Mouse (Mus musculus): Measurements from ENCODE around the gene Ubald1. TPM values are rescaled to one million over a fixed set of nuclear protein-coding genes. Genes with fewer than 3 reads are reported as not detected.

Gene Ubald1
- polyA plus RNA-seq, 1 experiment: 65.6 TPM

DNA sequence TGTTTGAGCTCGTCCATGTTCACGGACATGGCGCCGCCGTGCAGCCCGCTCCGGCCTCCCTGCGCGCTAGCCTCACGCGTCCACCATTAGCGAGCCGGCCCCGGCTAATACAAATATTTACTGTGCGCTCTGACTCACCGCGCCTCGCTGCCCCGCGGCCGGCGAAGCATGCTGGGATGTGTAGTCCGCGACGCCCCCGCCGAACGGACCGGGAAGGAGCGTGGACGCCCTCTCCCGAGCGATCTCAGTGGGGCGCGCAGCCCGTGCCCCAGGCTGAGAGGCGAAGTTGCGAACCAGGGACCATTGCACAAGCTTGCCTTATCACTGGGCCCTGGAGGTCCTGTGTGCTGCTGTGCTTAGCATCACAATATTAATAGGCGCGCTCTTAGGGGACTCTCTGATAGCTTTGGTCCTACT is 399 bp downstream of the Ubald1 start:
- DNase-seq (ENCODE audit: low read depth in 1 of 2, low spot score in 2 of 2): peak; percentile 56 to 86
- H3K27me3 ChIP-seq (ENCODE audit: control insufficient read depth, insufficient read depth, low read length): no peaks in the 10 kb centered on the region
- peak overlapping the region; percentile 97 for H3K27ac ChIP-seq (ENCODE audit: insufficient read depth, low read length)
- 1% methylated on average over 40 of the region's 40 CpGs for WGBS
- H3K4me3 ChIP-seq (ENCODE audit: extremely low read depth, insufficient read depth, insufficient read length): peak overlapping the region; percentile 96
- TF ChIP-seq POLR2A (IDR thresholded peaks at IDR 0.05; ENCODE audit: low read depth, low read length) (peak; percentile 57), CTCF (IDR thresholded peaks at IDR 0.05; ENCODE audit: extremely low read depth, insufficient read depth, insufficient read length, insufficient replicate concordance) (no peak)
- H3K4me1 ChIP-seq (ENCODE audit: control insufficient read depth, insufficient read depth, insufficient read length): peaks cover 14% of the 10 kb centered on the region; the same call in 1 of the 2 replicates
- H3K36me3 ChIP-seq (ENCODE audit: control insufficient read depth, insufficient read depth, low read length): peaks cover 8% of the 10 kb centered on the region; the same call in 1 of the 2 replicates

GRCm38 (mm10) chr16:4879101-4879707 is 911 bp downstream of the Ubald1 start:
- H3K27ac ChIP-seq (ENCODE audit: insufficient read depth, low read length): peak overlapping the region; percentile 97
- H3K27me3 ChIP-seq (ENCODE audit: control insufficient read depth, insufficient read depth, low read length): no peaks in the 10 kb centered on the region
- peak in 1 of 2 experiments; percentile 58 for DNase-seq (ENCODE audit: low read depth in 1 of 2, low spot score in 2 of 2)
- H3K4me3 ChIP-seq (ENCODE audit: extremely low read depth, insufficient read depth, insufficient read length): peak overlapping the region; percentile 96
- H3K36me3 ChIP-seq (ENCODE audit: control insufficient read depth, insufficient read depth, low read length): peaks cover 10% of the 10 kb centered on the region; the same call in 1 of the 2 replicates
- under 1% methylated on average over 42 of the region's 54 CpGs for WGBS
- H3K4me1 ChIP-seq (ENCODE audit: control insufficient read depth, insufficient read depth, insufficient read length): peaks cover 14% of the 10 kb centered on the region; the same call in 1 of the 2 replicates
- TF ChIP-seq POLR2A (IDR thresholded peaks at IDR 0.05; ENCODE audit: low read depth, low read length): no peak
- no peak for TF ChIP-seq CTCF (IDR thresholded peaks at IDR 0.05; ENCODE audit: extremely low read depth, insufficient read depth, insufficient read length, insufficient replicate concordance)

DNA sequence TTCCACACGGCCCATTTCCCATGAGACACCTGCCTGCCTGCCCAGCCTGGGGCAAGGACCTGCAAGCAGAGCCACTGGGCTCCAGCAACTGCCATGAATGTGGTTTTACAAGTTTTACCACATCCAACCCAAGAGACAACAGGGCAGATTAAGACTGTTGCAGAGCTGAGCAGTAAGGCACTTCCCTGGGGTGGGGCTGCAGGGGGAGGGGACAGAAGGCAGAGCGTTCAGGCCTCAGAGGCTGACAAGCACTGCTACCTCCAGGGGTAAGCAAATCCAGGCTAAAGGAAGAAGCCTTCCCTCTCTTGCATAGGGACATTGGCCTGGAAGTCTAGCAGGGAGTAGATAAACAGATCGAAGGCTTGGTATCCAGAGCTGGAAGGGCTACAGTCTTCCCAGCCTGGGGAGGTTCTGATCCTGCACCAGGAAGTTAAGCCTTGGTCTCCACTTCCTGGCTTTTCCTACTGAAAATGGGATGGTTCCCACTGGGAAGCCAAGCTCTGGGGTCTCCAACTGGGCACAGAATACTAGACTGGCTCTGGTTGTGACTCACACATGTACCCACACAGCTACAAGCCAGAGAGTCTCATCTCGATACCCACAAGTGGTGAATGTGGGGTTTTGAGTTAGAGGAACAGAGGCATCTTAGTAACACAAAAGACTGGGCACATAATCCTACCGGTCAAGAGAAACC is 1.8 kb downstream of the Ubald1 start:
- H3K4me1 ChIP-seq (ENCODE audit: control insufficient read depth, insufficient read depth, insufficient read length): peaks cover 14% of the 10 kb centered on the region; the same call in 1 of the 2 replicates
- DNase-seq (ENCODE audit: low read depth in 1 of 2, low spot score in 2 of 2): peak in 1 of 2 experiments; percentile 41
- TF ChIP-seq CTCF (IDR thresholded peaks at IDR 0.05; ENCODE audit: extremely low read depth, insufficient read depth, insufficient read length, insufficient replicate concordance) (no peak), POLR2A (IDR thresholded peaks at IDR 0.05; ENCODE audit: low read depth, low read length) (no peak; the same call in 1 of the 2 replicates)
- no peaks in the 10 kb centered on the region for H3K27me3 ChIP-seq (ENCODE audit: control insufficient read depth, insufficient read depth, low read length)
- H3K4me3 ChIP-seq (ENCODE audit: extremely low read depth, insufficient read depth, insufficient read length): peak overlapping the region; percentile 96
- H3K36me3 ChIP-seq (ENCODE audit: control insufficient read depth, insufficient read depth, low read length): peaks cover 12% of the 10 kb centered on the region; the same call in 1 of the 2 replicates
- WGBS: 5% methylated on average over 5 of the region's 5 CpGs
- peak overlapping the region; percentile 97 for H3K27ac ChIP-seq (ENCODE audit: insufficient read depth, low read length)

- peaks cover 14% of the 10 kb centered on the region; the same call in 1 of the 2 replicates for H3K4me1 ChIP-seq (ENCODE audit: control insufficient read depth, insufficient read depth, insufficient read length)
- no peak for TF ChIP-seq POLR2A (IDR thresholded peaks at IDR 0.05; ENCODE audit: low read depth, low read length)
- TF ChIP-seq CTCF (IDR thresholded peaks at IDR 0.05; ENCODE audit: extremely low read depth, insufficient read depth, insufficient read length, insufficient replicate concordance): no peak
- H3K27me3 ChIP-seq (ENCODE audit: control insufficient read depth, insufficient read depth, low read length): no peaks in the 10 kb centered on the region
- H3K4me3 ChIP-seq (ENCODE audit: extremely low read depth, insufficient read depth, insufficient read length): peak overlapping the region; percentile 29; the same call in 1 of the 2 replicates
- WGBS: 50% methylated on average over 3 of the region's 3 CpGs
- peak overlapping the region; percentile 56 for H3K27ac ChIP-seq (ENCODE audit: insufficient read depth, low read length)
- H3K36me3 ChIP-seq (ENCODE audit: control insufficient read depth, insufficient read depth, low read length): peaks cover 12% of the 10 kb centered on the region; the same call in 1 of the 2 replicates
- no peak for DNase-seq (ENCODE audit: low read depth in 1 of 2, low spot score in 2 of 2)
Measured at GRCm38 (mm10) chr16:4877701-4878100, 2.4 kb downstream of the Ubald1 start.

DNA sequence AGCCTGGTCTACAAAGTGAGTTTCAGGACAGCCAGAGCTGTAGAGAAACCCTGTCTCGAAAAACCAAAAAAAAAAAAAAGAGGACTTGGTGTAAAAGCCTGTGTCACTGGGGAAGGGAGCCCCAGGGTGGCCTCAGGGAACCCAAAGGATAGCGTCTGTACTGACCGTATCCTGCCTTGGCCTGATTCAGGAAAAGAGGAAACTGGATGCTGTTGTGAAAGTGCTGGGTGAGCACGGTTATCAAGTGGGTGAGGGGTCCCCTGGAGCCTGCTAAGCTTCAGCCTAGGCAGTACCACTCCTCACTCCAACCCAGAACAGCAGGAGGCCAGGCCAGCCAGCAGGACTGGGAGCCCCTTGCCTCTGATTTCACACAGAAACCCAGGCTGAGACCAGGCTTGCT is 2.9 kb downstream of the Ubald1 start:
- no peak for DNase-seq (ENCODE audit: low read depth in 1 of 2, low spot score in 2 of 2)
- H3K4me1 ChIP-seq (ENCODE audit: control insufficient read depth, insufficient read depth, insufficient read length): peaks cover 14% of the 10 kb centered on the region; the same call in 1 of the 2 replicates
- WGBS: 67% methylated on average over 4 of the region's 4 CpGs
- no peaks in the 10 kb centered on the region for H3K27me3 ChIP-seq (ENCODE audit: control insufficient read depth, insufficient read depth, low read length)
- H3K4me3 ChIP-seq (ENCODE audit: extremely low read depth, insufficient read depth, insufficient read length): no peak overlapping the region
- peaks cover 12% of the 10 kb centered on the region; the same call in 1 of the 2 replicates for H3K36me3 ChIP-seq (ENCODE audit: control insufficient read depth, insufficient read depth, low read length)
- no peak overlapping the region for H3K27ac ChIP-seq (ENCODE audit: insufficient read depth, low read length)
- TF ChIP-seq POLR2A (IDR thresholded peaks at IDR 0.05; ENCODE audit: low read depth, low read length) (no peak), CTCF (IDR thresholded peaks at IDR 0.05; ENCODE audit: extremely low read depth, insufficient read depth, insufficient read length, insufficient replicate concordance) (no peak)

- no peak for TF ChIP-seq POLR2A (IDR thresholded peaks at IDR 0.05; ENCODE audit: low read depth, low read length)
- TF ChIP-seq CTCF (IDR thresholded peaks at IDR 0.05; ENCODE audit: extremely low read depth, insufficient read depth, insufficient read length, insufficient replicate concordance): no peak
- Histone ChIP-seq H3K27me3 (ENCODE audit: control insufficient read depth, insufficient read depth, low read length) (no peaks in the 10 kb centered on the region), H3K4me3 (ENCODE audit: extremely low read depth, insufficient read depth, insufficient read length) (no peak overlapping the region), H3K27ac (ENCODE audit: insufficient read depth, low read length) (no peak overlapping the region), H3K4me1 (ENCODE audit: control insufficient read depth, insufficient read depth, insufficient read length) (peaks cover 12% of the 10 kb centered on the region; the same call in 1 of the 2 replicates), H3K36me3 (ENCODE audit: control insufficient read depth, insufficient read depth, low read length) (peaks cover 12% of the 10 kb centered on the region; the same call in 1 of the 2 replicates)
- DNase-seq (ENCODE audit: low read depth in 1 of 2, low spot score in 2 of 2): no peak
- 77% methylated on average over 8 of the region's 8 CpGs for WGBS
Measured at GRCm38 (mm10) chr16:4876033-4876680, 4.0 kb downstream of the Ubald1 start.

Measured in spleen, adult 2 months (tissue).